Mouse (Mus musculus) kidney, postnatal 0 days (tissue): ENCODE results near the gene Dtx3. TPM values are rescaled to one million over a fixed set of nuclear protein-coding genes. Genes with fewer than 3 reads are reported as not detected.

ENCODE experiments used
- ATAC-seq: fragments of 200-750 bp; cut with Nextera tagmentation; replicated peaks from 2 replicates; pipeline ENCODE4 v1.8.0; 2017; ENCODE audit warnings: low read depth, moderate number of reproducible peaks, moderate TSS enrichment, moderate library complexity; ENCODE audit not compliant: low FRiP score
- DNase-seq: peaks from one replicate; pipeline ENCODE4 v3.0.0-alpha.2; 2016; ENCODE audit warnings: low spot score
- H3K27ac ChIP-seq: fragments of 300-500 bp; sonication (generic); 2 replicates; pipeline ENCODE4 v1.5.1; 2014; ENCODE audit warnings: mild to moderate bottlenecking
- H3K27me3 ChIP-seq: fragments of 300-500 bp; sonication (generic); 2 replicates; pipeline ENCODE4 v1.6.1; 2014; ENCODE audit warnings: low read length, mixed read lengths; ENCODE audit not compliant: insufficient read depth
- H3K36me3 ChIP-seq: fragments of 300-500 bp; sonication (generic); 2 replicates; pipeline ENCODE4 v1.6.1; 2014; ENCODE audit warnings: low read length, mixed read lengths; ENCODE audit not compliant: insufficient read depth
- H3K4me1 ChIP-seq: fragments of 300-500 bp; sonication (generic); replicated peaks from 2 replicates; pipeline ENCODE4 v1.6.1; 2014; ENCODE audit warnings: antibody characterized with exemption, low read length, mixed read lengths; ENCODE audit not compliant: insufficient read depth
- H3K4me2 ChIP-seq: fragments of 300-500 bp; sonication (generic); 2 replicates; pipeline ENCODE4 v1.6.1; 2014; ENCODE audit warnings: mild to moderate bottlenecking, low read length, moderate library complexity, mixed read lengths
- H3K4me3 ChIP-seq: fragments of 300-500 bp; sonication (generic); replicated peaks from 2 replicates; pipeline ENCODE4 v1.5.1; 2014; ENCODE audit warnings: low read depth, low read length
- H3K9ac ChIP-seq: fragments of 300-500 bp; sonication (generic); 2 replicates; pipeline ENCODE4 v1.6.1; 2014; ENCODE audit warnings: low read depth, low read length
- H3K9me3 ChIP-seq: fragments of 300-500 bp; sonication (generic); replicated peaks from 2 replicates; pipeline ENCODE4 v1.6.1; 2016; ENCODE audit warnings: low read length, inconsistent platforms, mixed read lengths
- CTCF ChIP-seq: IDR thresholded peaks from 2 replicates; pipeline ENCODE4 v1.5.1; 2016; ENCODE audit warnings: antibody characterized with exemption, low read depth, mild to moderate bottlenecking, moderate library complexity
- WGBS: fragments of 180-500 bp; shearing (Covaris S2); extraction: QIAGEN DNeasy Blood & Tissue Kit; methylation state at CpG from one replicate; pipeline ENCODE4 v1.1.7; 2014; 5-methylcytosine and 5-hydroxymethylcytosine counted together
- polyA plus RNA-seq: library from polyadenylated mRNA; unstranded; fragments of >200 nt; fragmentation: Nextera tagmentation; extraction: Ambion mirVana; gene quantifications from 2 replicates; pipeline ENCODE4 v1.2.1, GENCODE M21; 2015

The Dtx3 gene
- polyA plus RNA-seq, 1 experiment from 2014 or later, result 85.1 TPM

GRCm38 (mm10) chr10:127179871-127180694 is 15.4 kb downstream of the Dtx3 start, which contains the start of gene Slc26a10:
Slc26a10 (minus strand) TSS chr10:127180645.
- ATAC-seq, result no peak
- no peaks in the 10 kb centered on the region for H3K36me3 ChIP-seq
- H3K9ac ChIP-seq, result peak within 1 kb of the TSS; percentile 14; the same call in 1 of the 2 replicates
- no peak for DNase-seq
- H3K4me2 ChIP-seq, result peak within 1 kb of the TSS; percentile 46
- peak within 1 kb of the TSS; percentile 18 for H3K4me3 ChIP-seq
- no peak for TF ChIP-seq CTCF
- H3K9me3 ChIP-seq, result no peaks in the 10 kb centered on the region
- 2% methylated on average over 34 of the region's 34 CpGs for WGBS
- H3K27ac ChIP-seq, result no peak within 1 kb of the TSS
- peaks cover 11% of the 10 kb centered on the region for H3K27me3 ChIP-seq
- H3K4me1 ChIP-seq, result peaks cover 23% of the 10 kb centered on the region; the same call in 1 of the 2 replicates

GRCm38 (mm10) chr10:127178286-127179027 is 17.1 kb downstream of the Dtx3 start:
- Histone ChIP-seq H3K27ac (no peak overlapping the region), H3K9me3 (no peaks in the 10 kb centered on the region), H3K4me2 (peak overlapping the region; percentile 54), H3K36me3 (no peaks in the 10 kb centered on the region), H3K4me1 (peaks cover 23% of the 10 kb centered on the region; the same call in 1 of the 2 replicates), H3K4me3 (peak overlapping the region; percentile 22), H3K9ac (no peak overlapping the region), H3K27me3 (peaks cover 11% of the 10 kb centered on the region)
- 4% methylated on average over 41 of the region's 41 CpGs for WGBS
- DNase-seq (no peak), ATAC-seq (no peak)
- no peak for TF ChIP-seq CTCF

- peaks cover 23% of the 10 kb centered on the region; the same call in 1 of the 2 replicates for H3K4me1 ChIP-seq
- H3K9me3 ChIP-seq, result no peaks in the 10 kb centered on the region
- peak; percentile 92 for TF ChIP-seq CTCF
- under 1% methylated on average over 23 of the region's 23 CpGs for WGBS
- peak overlapping the region; percentile 22 for H3K4me3 ChIP-seq
- no peak overlapping the region for H3K9ac ChIP-seq
- peak; percentile 90 for DNase-seq
- peaks cover 11% of the 10 kb centered on the region for H3K27me3 ChIP-seq
- peak overlapping the region; percentile 54 for H3K4me2 ChIP-seq
- no peak overlapping the region for H3K27ac ChIP-seq
- ATAC-seq, result peak; percentile 53
- H3K36me3 ChIP-seq, result no peaks in the 10 kb centered on the region
Observed at GRCm38 (mm10) chr10:127177719-127178118, 17.8 kb downstream of the Dtx3 start.

- peaks cover 11% of the 10 kb centered on the region for H3K27me3 ChIP-seq
Observed at GRCm38 (mm10) chr10:127177235-127177634, 18.3 kb downstream of the Dtx3 start.

DNA sequence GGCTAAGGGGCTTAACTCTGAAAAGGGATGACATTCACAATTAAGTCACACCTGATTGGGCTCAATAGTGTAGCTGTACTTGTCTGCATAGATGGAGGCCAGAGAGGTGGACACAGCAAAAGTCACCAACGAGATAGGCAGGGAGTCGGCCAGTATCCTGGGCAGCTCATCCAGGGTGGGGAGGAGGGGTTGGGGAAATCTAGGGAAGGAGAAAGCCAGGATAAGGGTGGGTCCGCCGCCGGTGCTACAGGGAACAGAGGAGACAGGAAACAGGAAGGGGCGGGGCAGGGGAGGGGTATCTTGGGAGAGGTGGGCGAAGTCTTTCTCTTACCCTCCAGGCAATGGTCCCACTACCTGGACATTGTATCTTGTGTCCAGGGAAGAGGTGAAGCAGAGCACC is 18.8 kb downstream of the Dtx3 start:
- H3K9ac ChIP-seq, result no peak overlapping the region
- 10% methylated on average over 7 of the region's 7 CpGs for WGBS
- no peak for TF ChIP-seq CTCF
- H3K27ac ChIP-seq, result no peak overlapping the region
- no peaks in the 10 kb centered on the region for H3K9me3 ChIP-seq
- H3K36me3 ChIP-seq, result no peaks in the 10 kb centered on the region
- H3K4me1 ChIP-seq, result peaks cover 23% of the 10 kb centered on the region; the same call in 1 of the 2 replicates
- ATAC-seq, result no peak
- peaks cover 11% of the 10 kb centered on the region for H3K27me3 ChIP-seq
- H3K4me3 ChIP-seq, result no peak overlapping the region
- no peak for DNase-seq
- peak overlapping the region; percentile 21 for H3K4me2 ChIP-seq

More at GRCm38 (mm10) chr10:127177235-127177634, 18.3 kb downstream of the Dtx3 start:
- peaks cover 23% of the 10 kb centered on the region; the same call in 1 of the 2 replicates for H3K4me1 ChIP-seq
- H3K4me2 ChIP-seq, result peak overlapping the region; percentile 54; the same call in 1 of the 2 replicates
- ATAC-seq (no peak), DNase-seq (no peak)
- no peaks in the 10 kb centered on the region for H3K36me3 ChIP-seq
- no peak for TF ChIP-seq CTCF
- H3K27ac ChIP-seq, result no peak overlapping the region
- no peaks in the 10 kb centered on the region for H3K9me3 ChIP-seq
- WGBS, result 26% methylated on average over 9 of the region's 9 CpGs
- no peak overlapping the region for H3K4me3 ChIP-seq
- no peak overlapping the region for H3K9ac ChIP-seq

DNA sequence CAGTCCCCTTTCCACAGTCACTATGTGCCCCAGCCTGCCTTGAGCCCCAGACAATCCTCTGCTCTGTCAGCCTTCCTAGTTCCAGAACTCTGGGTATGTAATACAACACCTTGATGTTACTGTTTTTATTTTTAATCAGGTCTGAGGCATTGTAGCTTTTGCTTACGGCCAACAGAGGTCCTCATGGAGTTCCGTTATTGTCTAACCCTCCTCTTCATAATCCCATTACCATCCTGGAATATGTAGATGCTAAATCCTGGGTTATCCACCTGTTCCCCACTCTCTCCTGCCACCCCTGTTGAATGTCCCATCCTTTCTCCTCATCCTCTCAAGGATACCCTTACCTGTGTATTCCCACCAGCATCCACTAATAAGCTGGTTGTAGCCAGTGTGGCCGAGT is 19.3 kb downstream of the Dtx3 start:
- no peak; the same call in 1 of the 2 replicates for TF ChIP-seq CTCF
- Histone ChIP-seq H3K27ac (no peak overlapping the region), H3K9me3 (no peaks in the 10 kb centered on the region), H3K4me1 (peaks cover 23% of the 10 kb centered on the region; the same call in 1 of the 2 replicates), H3K9ac (no peak overlapping the region), H3K27me3 (peaks cover 11% of the 10 kb centered on the region), H3K4me2 (0 out of 2 replicates have a peak overlapping the region, but pooled peaks have one; percentile 21), H3K36me3 (no peaks in the 10 kb centered on the region), H3K4me3 (no peak overlapping the region)
- DNase-seq, result no peak
- ATAC-seq, result no peak
- WGBS, result 38% methylated on average over 3 of the region's 3 CpGs
